7 mouse cellular contexts compared by ENCODE assay signal in genomic region chr13:54425269-54425668, GRCm38 (mm10). TPM values are rescaled to one million over a fixed set of nuclear protein-coding genes. Genes with fewer than 3 reads are reported as not detected.
DNase-seq lines count a peak whose midpoint lies in the region; ATAC-seq and TF ChIP-seq lines count a peak whose summit lies in the region.

No protein-coding gene starts in this region.

- no peaks in the 10 kb centered on the region for H3K36me3 ChIP-seq in limb, embryonic 10.5 days
- no peaks in the 10 kb centered on the region for H3K36me3 ChIP-seq in midbrain, embryonic 13.5 days

- H3K27ac ChIP-seq in limb, embryonic 10.5 days: 0 out of 2 replicates have a peak overlapping the region, but pooled peaks have one; percentile 14
- H3K27ac ChIP-seq in midbrain, embryonic 13.5 days: peak overlapping the region; percentile 62; the same call in 1 of the 2 replicates
- no peak overlapping the region for H3K27ac ChIP-seq in layer of hippocampus, adult 2 months

- ATAC-seq in midbrain, embryonic 13.5 days: peak; percentile 79

- WGBS in limb, embryonic 10.5 days: 71% methylated on average over 2 of the region's 2 CpGs
- 60% methylated on average over 2 of the region's 2 CpGs for WGBS in midbrain, embryonic 13.5 days

- 0 out of 2 replicates have a peak overlapping the region, but pooled peaks have one; percentile 16 for H3K9ac ChIP-seq in midbrain, embryonic 13.5 days (replicated peaks)

- H3K27me3 ChIP-seq in limb, embryonic 10.5 days (ENCODE audit: low read depth, poor library complexity, severe bottlenecking): no peaks in the 10 kb centered on the region
- H3K27me3 ChIP-seq in midbrain, embryonic 13.5 days: no peaks in the 10 kb centered on the region

- peak; percentile 34 for DNase-seq in embryo, embryonic 11 days
- DNase-seq in forelimb bud, embryonic 11.5 days (ENCODE audit: low read depth, low spot score): peak; percentile 49
- DNase-seq in limb, embryonic 10.5 days (ENCODE audit: low spot score): no peak
- peak; percentile 48 for DNase-seq in thymus, postnatal 4 days
- DNase-seq in layer of hippocampus, adult 2 months (ENCODE audit: low spot score in 2 of 2): no peak
- DNase-seq in heart, postnatal 25 days (ENCODE audit: low spot score): no peak

- H3K9me3 ChIP-seq in limb, embryonic 10.5 days (replicated peaks): no peaks in the 10 kb centered on the region
- no peaks in the 10 kb centered on the region for H3K9me3 ChIP-seq in midbrain, embryonic 13.5 days

- intact Hi-C loops in heart, postnatal 25 days (cut with DNase I): no loop called here

- peaks cover 11% of the 10 kb centered on the region for H3K4me1 ChIP-seq in limb, embryonic 10.5 days
- H3K4me1 ChIP-seq in midbrain, embryonic 13.5 days (replicated peaks): peaks cover 14% of the 10 kb centered on the region

- TF ChIP-seq CTCF in layer of hippocampus, adult 2 months (conservative IDR thresholded peaks at IDR 0.05): no peak

- H3K4me2 ChIP-seq in midbrain, embryonic 13.5 days (replicated peaks): no peak overlapping the region

- no peak overlapping the region for H3K4me3 ChIP-seq in limb, embryonic 10.5 days
- H3K4me3 ChIP-seq in midbrain, embryonic 13.5 days (replicated peaks): no peak overlapping the region
- H3K4me3 ChIP-seq in layer of hippocampus, adult 2 months: no peak overlapping the region

RNA-seq across cellular contexts. Expression of gene Thoc3, which starts 43.4 kb away (rescaled TPM):
- 189 and 192 TPM in 2 replicates for polyA plus RNA-seq in limb, embryonic 10.5 days (2016; fragmentation: Nextera tagmentation; extraction: Ambion mirVana)
- polyA plus RNA-seq in midbrain, embryonic 13.5 days (2015; fragmentation: Nextera tagmentation; extraction: Ambion mirVana): 121 and 126 TPM in 2 replicates
- 10 to 100 TPM; 34.9 to 39.8 TPM for total RNA-seq in layer of hippocampus, adult 2 months (2021)
- total RNA-seq in heart, postnatal 25 days (2021): 10 to 100 TPM; 17.7 to 23.4 TPM

RNA-seq across cellular contexts. Expression of gene Cplx2, which starts 54.1 kb away (rescaled TPM):
- 2.5 and 3.5 TPM in 2 replicates for polyA plus RNA-seq in limb, embryonic 10.5 days (2016; fragmentation: Nextera tagmentation; extraction: Ambion mirVana)
- polyA plus RNA-seq in midbrain, embryonic 13.5 days (2015; fragmentation: Nextera tagmentation; extraction: Ambion mirVana): 28.0 and 31.0 TPM in 2 replicates
- total RNA-seq in layer of hippocampus, adult 2 months (2021): 1,000 to 10,000 TPM; 1,009 to 1,066 TPM
- 1 to 10 TPM; 2.7 to 2.8 TPM for total RNA-seq in heart, postnatal 25 days (2021)

Comparison
In these comparisons a context has a peak if more than half of its experiments do, and no peak if none do; other contexts are left out.
1. DNase-seq: peak in embryo, embryonic 11 days (single experiment), forelimb bud, embryonic 11.5 days (single experiment) and thymus, postnatal 4 days (single experiment); none in limb, embryonic 10.5 days (single experiment), layer of hippocampus, adult 2 months (0 of 2) and heart, postnatal 25 days (single experiment).
2. RNA of gene Cplx2, which starts 54.1 kb away (total RNA-seq): 1,009 to 1,066 TPM in layer of hippocampus, adult 2 months; 2.7 to 2.8 TPM in heart, postnatal 25 days; every median in the first group is over 100 times any median in the second.